Mouse (Mus musculus) intestine, embryonic 16.5 days (tissue): ENCODE results near the gene Mrps18c. TPM values are rescaled to one million over a fixed set of nuclear protein-coding genes. Genes with fewer than 3 reads are reported as not detected.
A peak's percentile ranks its signal among the peaks of the same experiment; 100 is the strongest.

Experiments
- ATAC-seq: fragments of 200-750 bp; cut with Nextera tagmentation; 2 replicates; pipeline ENCODE4 v1.8.0; 2017; ENCODE audit warnings: moderate TSS enrichment, moderate library complexity
- H3K27ac ChIP-seq: fragments of 300-500 bp; sonication (generic); 2 replicates; pipeline ENCODE4 v1.5.1; 2014; ENCODE audit warnings: mild to moderate bottlenecking, low read length
- H3K27me3 ChIP-seq: fragments of 300-500 bp; sonication (generic); replicated peaks from 2 replicates; pipeline ENCODE4 v1.6.1; 2014; ENCODE audit warnings: low read length, control low read depth, mixed read lengths; ENCODE audit not compliant: control insufficient read depth, insufficient read depth
- H3K36me3 ChIP-seq: fragments of 300-500 bp; sonication (generic); 2 replicates; pipeline ENCODE4 v1.6.1; 2014; ENCODE audit warnings: low read length, control low read depth; ENCODE audit not compliant: control insufficient read depth, insufficient read depth
- H3K4me1 ChIP-seq: fragments of 300-500 bp; sonication (generic); 2 replicates; pipeline ENCODE4 v1.6.1; 2014; ENCODE audit warnings: low read length, control low read depth, mixed read lengths; ENCODE audit not compliant: control insufficient read depth, insufficient read depth
- H3K4me2 ChIP-seq: fragments of 300-500 bp; sonication (generic); 2 replicates; pipeline ENCODE4 v1.6.1; 2014; ENCODE audit warnings: low read depth, low read length, control low read depth
- H3K4me3 ChIP-seq: fragments of 300-500 bp; sonication (generic); 2 replicates; pipeline ENCODE4 v1.5.1; 2014; ENCODE audit warnings: mild to moderate bottlenecking, low read length
- H3K9ac ChIP-seq: fragments of 300-500 bp; sonication (generic); 2 replicates; pipeline ENCODE4 v1.6.1; 2014; ENCODE audit warnings: low read depth, low read length
- H3K9me3 ChIP-seq: fragments of 300-500 bp; sonication (generic); 2 replicates; pipeline ENCODE4 v1.6.1; 2016; ENCODE audit warnings: low read length, control low read depth; ENCODE audit not compliant: control insufficient read depth
- WGBS: fragments of 180-500 bp; shearing (Covaris S2); extraction: QIAGEN DNeasy Blood & Tissue Kit; methylation state at CpG from one replicate; pipeline ENCODE4 v1.1.7; 2014; 5-methylcytosine and 5-hydroxymethylcytosine counted together
- polyA plus RNA-seq: library from polyadenylated mRNA; unstranded; fragments of >200 nt; fragmentation: Nextera tagmentation; extraction: Ambion mirVana; gene quantifications from 2 replicates; pipeline ENCODE4 v1.2.1, GENCODE M21; 2015

The Mrps18c gene
- polyA plus RNA-seq, 1 experiment from 2014 or later, result 155 TPM

DNA sequence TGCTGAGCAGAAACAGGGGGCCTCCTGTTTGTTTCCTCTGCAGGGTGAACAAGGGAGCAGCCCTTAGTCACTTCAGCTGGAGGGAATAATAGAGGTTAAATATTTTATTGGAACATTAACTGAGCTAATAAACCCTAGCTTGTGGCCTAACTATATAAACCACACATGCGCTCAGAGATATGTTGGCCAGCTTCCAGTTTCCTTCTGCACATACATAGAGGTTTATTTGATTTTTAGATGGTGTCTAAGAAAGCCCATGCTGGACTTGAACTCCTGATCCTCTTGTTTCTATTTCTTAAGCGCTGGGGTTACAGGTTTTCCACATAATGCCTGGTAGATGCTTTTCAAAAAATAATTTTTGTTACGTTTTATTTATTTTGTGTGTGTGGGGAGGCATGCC, 46.1 kb downstream of the Mrps18c start:
- H3K36me3 ChIP-seq, result no peaks in the 10 kb centered on the region
- H3K27ac ChIP-seq, result no peak overlapping the region
- no peak overlapping the region for H3K4me3 ChIP-seq
- 50% methylated on average over 3 of the region's 3 CpGs for WGBS
- H3K9me3 ChIP-seq, result 0 out of 2 replicates have a peak, but pooled peaks cover 4% of the 10 kb centered on the region
- H3K27me3 ChIP-seq, result 0 out of 2 replicates have a peak, but pooled peaks cover 4% of the 10 kb centered on the region
- ATAC-seq, result no peak
- H3K4me2 ChIP-seq, result no peak overlapping the region
- no peak overlapping the region for H3K9ac ChIP-seq
- H3K4me1 ChIP-seq, result peaks cover 9% of the 10 kb centered on the region

DNA sequence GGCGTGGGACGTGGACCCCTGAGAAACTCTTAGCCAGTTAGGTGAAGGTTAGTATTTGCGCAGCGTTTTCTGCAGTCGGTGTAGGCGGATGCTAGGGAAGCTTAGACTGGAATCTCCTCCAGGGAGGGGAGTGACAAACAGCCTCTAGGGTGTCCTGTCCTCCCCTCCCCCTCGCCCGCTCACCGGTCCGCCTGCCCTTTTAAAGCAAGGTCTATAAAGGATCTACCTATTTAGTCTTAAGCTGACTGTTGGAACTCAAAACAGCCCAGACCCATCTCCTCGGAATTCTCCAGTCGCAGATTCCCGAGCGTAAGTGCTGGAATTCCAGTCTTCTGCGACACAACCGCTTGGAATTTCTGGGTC, 47.0 kb downstream of the Mrps18c start, which contains the start of gene Gpat3:
TSS of gene Gpat3 (plus strand) at position 229 of the 363 bp plus-strand sequence.
- Histone ChIP-seq H3K4me2 (peak within 1 kb of the TSS; percentile 94), H3K9me3 (0 out of 2 replicates have a peak, but pooled peaks cover 4% of the 10 kb centered on the region), H3K4me3 (peak within 1 kb of the TSS; percentile 72), H3K9ac (peak within 1 kb of the TSS; percentile 82), H3K27ac (peak within 1 kb of the TSS; percentile 85), H3K27me3 (0 out of 2 replicates have a peak, but pooled peaks cover 4% of the 10 kb centered on the region), H3K36me3 (no peaks in the 10 kb centered on the region), H3K4me1 (peaks cover 9% of the 10 kb centered on the region)
- ATAC-seq, result peak; percentile 45
- 0% methylated on average over 16 of the region's 16 CpGs for WGBS

DNA sequence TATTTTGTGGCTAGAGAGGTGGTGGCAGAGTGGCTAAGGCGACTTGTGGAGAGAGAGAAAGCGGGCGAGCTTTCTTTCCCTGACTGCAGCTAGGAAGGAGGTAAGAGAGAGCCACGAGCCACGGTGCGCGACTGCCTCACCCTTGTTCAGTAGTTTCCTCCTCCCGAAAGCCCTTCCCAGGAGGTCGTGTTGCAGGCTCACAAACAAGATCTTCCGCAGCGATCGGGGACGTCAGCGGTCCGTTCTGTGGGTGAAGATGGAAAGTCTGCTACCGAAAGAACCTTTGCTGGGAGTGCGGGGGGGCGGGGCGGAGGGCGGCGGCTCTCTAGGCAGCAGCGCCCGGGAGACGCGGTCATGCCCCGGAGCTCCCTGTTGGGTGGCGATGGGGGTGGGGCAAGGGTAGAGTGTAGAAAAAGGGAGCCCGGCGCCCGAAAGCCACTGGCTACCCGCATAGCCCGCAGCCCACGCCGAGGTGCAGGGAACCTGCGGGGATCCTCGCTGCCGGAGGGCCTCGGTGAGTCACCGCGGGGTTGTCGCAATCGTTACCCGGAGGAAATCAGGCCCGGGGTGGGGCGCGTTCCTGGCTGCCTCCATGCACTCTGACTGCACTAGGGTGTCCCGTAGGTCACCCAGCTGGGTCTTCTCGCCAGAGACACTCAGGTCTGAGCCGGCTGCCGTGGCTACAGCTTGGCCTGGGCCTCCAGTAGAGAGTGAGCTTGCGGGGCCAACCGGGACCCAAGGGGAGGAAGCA, 47.6 kb downstream of the Mrps18c start:
- 0 out of 2 replicates have a peak, but pooled peaks cover 4% of the 10 kb centered on the region for H3K27me3 ChIP-seq
- peak; percentile 86 for ATAC-seq
- peak overlapping the region; percentile 82 for H3K9ac ChIP-seq
- H3K27ac ChIP-seq, result peak overlapping the region; percentile 85
- under 1% methylated on average over 52 of the region's 52 CpGs for WGBS
- peaks cover 9% of the 10 kb centered on the region for H3K4me1 ChIP-seq
- 0 out of 2 replicates have a peak, but pooled peaks cover 4% of the 10 kb centered on the region for H3K9me3 ChIP-seq
- no peaks in the 10 kb centered on the region for H3K36me3 ChIP-seq
- H3K4me2 ChIP-seq, result peak overlapping the region; percentile 94
- peak overlapping the region; percentile 72 for H3K4me3 ChIP-seq

DNA sequence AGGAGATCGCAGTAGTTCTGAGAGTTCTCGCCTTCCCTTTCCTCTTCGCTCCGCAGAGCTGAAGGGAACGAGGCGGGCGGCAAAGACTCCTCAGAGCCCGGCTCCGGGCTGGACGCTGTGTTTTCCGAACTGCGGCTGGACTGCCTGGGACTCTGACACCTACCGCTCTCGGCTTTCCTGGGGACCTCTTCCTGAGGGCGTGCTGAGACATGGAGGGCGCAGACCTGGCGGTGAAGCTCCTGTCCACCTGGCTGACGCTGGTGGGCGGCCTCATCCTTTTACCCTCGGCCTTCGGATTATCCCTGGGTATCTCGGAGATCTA, 48.1 kb downstream of the Mrps18c start:
- Histone ChIP-seq H3K27me3 (0 out of 2 replicates have a peak, but pooled peaks cover 4% of the 10 kb centered on the region), H3K4me1 (peaks cover 9% of the 10 kb centered on the region), H3K4me2 (peak overlapping the region; percentile 94), H3K4me3 (peak overlapping the region; percentile 72), H3K9me3 (0 out of 2 replicates have a peak, but pooled peaks cover 4% of the 10 kb centered on the region), H3K36me3 (no peaks in the 10 kb centered on the region), H3K27ac (peak overlapping the region; percentile 85), H3K9ac (peak overlapping the region; percentile 82)
- peak; percentile 52 for ATAC-seq
- under 1% methylated on average over 22 of the region's 22 CpGs for WGBS

DNA sequence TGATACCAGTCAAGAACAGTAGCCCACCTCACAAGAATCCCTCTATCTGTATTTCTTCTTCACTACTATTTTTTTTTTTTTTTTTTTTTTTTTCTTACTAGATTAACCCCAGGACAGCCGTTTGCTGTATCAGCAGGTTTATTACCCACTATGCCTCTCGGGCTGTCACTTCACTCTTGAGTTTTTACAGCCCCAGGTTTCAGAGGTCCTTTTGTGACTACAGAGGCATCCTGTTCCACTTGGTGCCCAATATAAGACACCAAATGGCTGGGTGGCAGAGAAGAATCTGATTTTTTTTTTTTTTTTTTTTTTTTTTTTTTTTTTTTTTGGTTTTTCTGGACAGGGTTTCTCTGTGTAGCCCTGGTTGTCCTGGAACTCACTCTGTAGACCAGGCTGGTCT, 48.7 kb downstream of the Mrps18c start:
- H3K27me3 ChIP-seq, result 0 out of 2 replicates have a peak, but pooled peaks cover 4% of the 10 kb centered on the region
- H3K9ac ChIP-seq, result peak overlapping the region; percentile 82; the same call in 1 of the 2 replicates
- 2% methylated on average over 2 of the region's 2 CpGs for WGBS
- ATAC-seq, result peak; percentile 27
- H3K9me3 ChIP-seq, result no peaks in the 10 kb centered on the region
- H3K4me1 ChIP-seq, result peaks cover 9% of the 10 kb centered on the region
- H3K36me3 ChIP-seq, result no peaks in the 10 kb centered on the region
- H3K4me3 ChIP-seq, result peak overlapping the region; percentile 72
- H3K4me2 ChIP-seq, result peak overlapping the region; percentile 94
- no peak overlapping the region for H3K27ac ChIP-seq

DNA sequence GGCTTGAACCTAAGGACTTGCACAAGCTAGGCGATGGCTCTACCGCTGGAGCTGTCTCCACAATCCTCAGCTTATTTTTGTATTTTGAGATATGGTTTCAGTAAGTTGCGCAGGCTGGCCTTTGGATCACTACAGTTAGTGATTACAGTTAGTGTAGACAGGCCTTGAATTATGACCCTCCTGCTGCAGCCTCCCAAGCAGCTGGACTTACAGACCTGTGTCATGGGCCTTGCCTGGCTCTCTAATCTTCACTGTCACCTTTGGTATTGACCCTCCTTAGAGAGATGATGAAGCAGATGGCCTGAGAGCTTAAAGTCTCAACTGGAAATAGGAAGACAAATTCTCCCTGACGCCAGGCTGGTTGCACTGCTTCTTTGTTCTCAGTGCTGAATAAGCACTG, 55.5 kb downstream of the Mrps18c start:
- peak; percentile 85 for ATAC-seq
- H3K4me3 ChIP-seq, result no peak overlapping the region
- no peak overlapping the region for H3K9ac ChIP-seq
- no peaks in the 10 kb centered on the region for H3K27me3 ChIP-seq
- no peaks in the 10 kb centered on the region for H3K36me3 ChIP-seq
- 69% methylated on average over 4 of the region's 4 CpGs for WGBS
- no peak overlapping the region for H3K27ac ChIP-seq
- no peak overlapping the region for H3K4me2 ChIP-seq
- H3K9me3 ChIP-seq, result no peaks in the 10 kb centered on the region
- H3K4me1 ChIP-seq, result no peaks in the 10 kb centered on the region

Other genes with a start within 250 kb of the Mrps18c start
- 438 and 445 TPM in 2 replicates for gene Plac8, start 226.4 kb upstream of the Mrps18c start, polyA plus RNA-seq
- gene Coq2, start 123.5 kb upstream of the Mrps18c start, polyA plus RNA-seq, result 59.3 and 60.2 TPM in 2 replicates
- 2.9 TPM in 2 replicates for gene Hpse, start 78.9 kb upstream of the Mrps18c start, polyA plus RNA-seq
- 11.6 and 13.9 TPM in 2 replicates for gene Helq, start within 50 bp of the Mrps18c start, polyA plus RNA-seq
- 24.1 and 27.5 TPM in 2 replicates for gene Abraxas1, start 22.3 kb downstream of the Mrps18c start, polyA plus RNA-seq
- gene Gpat3, start 47.1 kb downstream of the Mrps18c start, polyA plus RNA-seq, result 20.5 and 25.2 TPM in 2 replicates